Mouse (Mus musculus): Measurements from ENCODE around the gene Vmn1r57. TPM values are rescaled to one million over a fixed set of nuclear protein-coding genes. Genes with fewer than 3 reads are reported as not detected.
"Not testable (repeated sequence)": the region's sequence is repeated elsewhere in the genome, so short reads cannot be mapped to it uniquely, and the experiment has no call there.

The Vmn1r57 gene
- not detected for total RNA-seq (2022)

DNA sequence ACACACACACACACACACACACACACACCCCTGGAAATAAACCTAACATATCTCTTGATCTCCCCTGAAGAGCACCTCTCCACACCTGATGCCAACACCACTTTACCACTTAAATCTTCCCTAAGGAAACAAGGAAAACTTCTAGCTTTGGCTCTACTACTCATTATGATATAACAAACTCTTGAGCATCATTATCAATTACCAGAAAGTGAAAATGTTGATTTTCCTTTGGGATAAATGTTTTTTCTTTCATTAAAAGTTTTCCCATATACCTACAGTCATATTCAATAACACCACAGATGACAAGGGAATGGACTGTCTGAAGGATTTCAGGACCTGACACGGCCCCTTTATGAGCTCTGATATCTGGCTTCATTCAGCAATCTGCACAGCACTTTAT is at the start of gene Vmn1r57:
Vmn1r57 (plus strand) TSS at position 301 of the 400 bp plus-strand sequence.
- DNase-seq (ENCODE audit: low spot score in 2 of 2): not testable (repeated sequence)

DNA sequence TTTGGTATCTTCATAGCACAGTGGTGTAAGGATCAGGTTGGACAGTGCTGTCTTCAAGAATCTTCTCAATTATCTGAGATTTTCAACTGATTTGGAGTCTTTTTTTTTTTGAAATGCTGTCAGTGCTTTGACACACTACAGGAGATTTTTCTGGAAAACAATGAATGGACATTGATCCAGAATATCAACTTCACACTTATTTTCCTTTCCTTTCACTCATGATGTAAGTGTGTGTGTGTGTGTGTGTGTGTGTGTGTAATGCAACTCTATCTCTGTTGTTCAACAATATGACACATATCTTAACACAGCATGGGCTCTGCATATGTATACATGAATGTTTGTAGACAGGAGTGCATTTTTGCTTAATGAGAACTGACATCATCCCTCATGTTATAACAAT is 21.6 kb upstream of the Vmn1r57 start, which contains the start of gene Vmn1r56:
Vmn1r56 (minus strand) TSS at position 101 of the 400 bp plus-strand sequence.
- DNase-seq (ENCODE audit: low spot score in 2 of 2): not testable (repeated sequence)

DNA sequence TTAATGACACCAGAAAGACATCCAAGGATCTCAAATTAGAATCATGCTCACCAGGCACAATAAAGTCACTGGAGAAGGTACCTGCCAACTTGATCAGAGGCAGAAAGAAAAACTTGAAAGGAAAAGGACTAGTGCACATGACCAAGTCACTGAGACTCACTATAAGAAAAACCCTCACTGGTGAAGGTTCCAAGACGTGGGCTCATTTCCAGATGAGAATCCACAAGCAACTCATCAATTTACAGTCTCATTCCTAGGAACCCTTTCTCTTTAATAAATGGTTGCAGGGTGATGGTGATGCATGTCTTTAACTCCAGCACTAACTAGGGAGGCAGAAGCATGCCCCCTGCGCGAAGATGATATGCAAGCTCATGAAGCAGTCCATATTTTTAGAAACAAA is 44.8 kb downstream of the Vmn1r57 start:
- no peak for DNase-seq (ENCODE audit: low spot score in 2 of 2)

Other genes with a start within 250 kb of the Vmn1r57 start
- 1 to 10 TPM in 2 of 4 experiments, under 1 TPM in 2; 0.71 to 1.1 (median 0.98) TPM for gene Sbk3, start 247.3 kb upstream of the Vmn1r57 start, total RNA-seq (2022)
- 10 to 100 TPM; 23.2 to 32.9 (median 30.6) TPM for gene Zfp579, start 222.3 kb upstream of the Vmn1r57 start, total RNA-seq (2022)
- gene Zfp524, start 204.1 kb upstream of the Vmn1r57 start, total RNA-seq (2022): 1 to 10 TPM; 6.0 to 8.0 (median 6.9) TPM
- gene Fiz1, start 203.8 kb upstream of the Vmn1r57 start, total RNA-seq (2022): 10 to 100 TPM; 20.7 to 25.3 (median 24.5) TPM
- not detected for gene Gm44973, start 203.0 kb upstream of the Vmn1r57 start, total RNA-seq (2022)
- 10 to 100 TPM; 37.1 to 42.5 (median 38.5) TPM for gene Zfp865, start 198.1 kb upstream of the Vmn1r57 start, total RNA-seq (2022)
- gene Ccdc106, start 197.9 kb upstream of the Vmn1r57 start, total RNA-seq (2022): 10 to 100 TPM; 45.2 to 65.9 (median 56.9) TPM
- under 1 TPM in 1 of 4 experiments, not detected in 3; 0.55 TPM for gene 4632433K11Rik, start 184.4 kb upstream of the Vmn1r57 start, total RNA-seq (2022)
- gene Zfp784, start 180.0 kb upstream of the Vmn1r57 start, total RNA-seq (2022): 1 to 10 TPM; 5.6 to 6.4 (median 6.3) TPM
- gene Zfp580, start 167.0 kb upstream of the Vmn1r57 start, total RNA-seq (2022): 10 to 100 TPM; 22.8 to 28.6 (median 27.8) TPM
- gene U2af2, start 156.3 kb upstream of the Vmn1r57 start, total RNA-seq (2022): 100 to 1,000 TPM; 175 to 196 (median 179) TPM
- gene Epn1, start 138.3 kb upstream of the Vmn1r57 start, total RNA-seq (2022): 100 to 1,000 TPM; 411 to 477 (median 457) TPM
- not detected for gene Rfpl4, start 101.5 kb upstream of the Vmn1r57 start, total RNA-seq (2022)
- 1 to 10 TPM in 1 of 4 experiments, under 1 TPM in 2, not detected in 1; 0.63 to 1.0 (median 0.77) TPM for gene Rasl2-9, start 92.5 kb upstream of the Vmn1r57 start, total RNA-seq (2022)
- under 1 TPM in 2 of 4 experiments, not detected in 2; 0.02 to 0.04 TPM for gene Vmn1r55, start 68.8 kb upstream of the Vmn1r57 start, total RNA-seq (2022)
- gene Vmn1r56, start 21.7 kb upstream of the Vmn1r57 start, total RNA-seq (2022): not detected
- not detected for gene Gm5065, start 132.0 kb downstream of the Vmn1r57 start, total RNA-seq (2022)
- not detected for gene Nlrp2, start 132.5 kb downstream of the Vmn1r57 start, total RNA-seq (2022)
- gene Vmn1r58, start 194.9 kb downstream of the Vmn1r57 start, total RNA-seq (2022): not detected
- gene Vmn1r59, start 238.3 kb downstream of the Vmn1r57 start, total RNA-seq (2022): not detected

Data from layer of hippocampus, adult 8-10 months (tissue).